Mouse (Mus musculus): ENCODE measurements around the gene Blm.

- TF ChIP-seq CTCF (IDR thresholded peaks at IDR 0.05; ENCODE audit: low read depth) (no peak), EP300 (IDR thresholded peaks at IDR 0.05; ENCODE audit: low read depth) (no peak)
These were observed 95.0 kb downstream of the Blm start for GRCm38 (mm10) chr7:80439789-80440488.

Data from heart, postnatal 0 days (tissue).